Mouse (Mus musculus) MEL (cell line): ENCODE data around the gene Grk2.
A peak's percentile ranks its signal among the peaks of the same experiment; 100 is the strongest.
"Not testable (repeated sequence)": the region's sequence is repeated elsewhere in the genome, so short reads cannot be mapped to it uniquely, and the experiment has no call there.

Source experiments
- CHD1 ChIP-seq: IDR thresholded peaks from 2 replicates; pipeline ENCODE4 v1.6.1; 2012; ENCODE audit warnings: low read depth, mild to moderate bottlenecking, inconsistent platforms, low read length, improper control_type of control experiment
- CTCF ChIP-seq, 3 experiments: IDR thresholded peaks in 2 of 3; conservative IDR thresholded peaks in 1 of 3; 2 replicates each; pipeline ENCODE4 v1.5.1; 2011 to 2012; ENCODE audit warnings: low read length in 3 of 3, low read depth in 2 of 3, mild to moderate bottlenecking in 2 of 3, improper control_type of control experiment in 1 of 3, inconsistent platforms in 1 of 3, mixed read lengths in 1 of 3, moderate library complexity in 1 of 3; ENCODE audit not compliant: control insufficient read depth in 1 of 3, insufficient read depth in 1 of 3, poor library complexity in 1 of 3, severe bottlenecking in 1 of 3
- GABPA ChIP-seq: IDR thresholded peaks from 2 replicates; pipeline ENCODE4 v1.6.1; 2012; ENCODE audit warnings: low read depth, mild to moderate bottlenecking, inconsistent platforms, low read length, improper control_type of control experiment, moderate library complexity
- HCFC1 ChIP-seq: IDR thresholded peaks from 2 replicates; pipeline ENCODE4 v1.6.1; 2012; ENCODE audit warnings: low read depth, mild to moderate bottlenecking, inconsistent platforms, low read length, improper control_type of control experiment, moderate library complexity
- MAFK ChIP-seq: IDR thresholded peaks from 2 replicates; pipeline ENCODE4 v1.6.1; 2011; ENCODE audit warnings: low read depth, mild to moderate bottlenecking, low read length, improper control_type of control experiment, borderline replicate concordance
- MAX ChIP-seq: IDR thresholded peaks from 2 replicates; pipeline ENCODE4 v1.6.1; 2011; ENCODE audit warnings: low read length, improper control_type of control experiment
- POLR2AphosphoS2 ChIP-seq: IDR thresholded peaks from 2 replicates; pipeline ENCODE4 v1.6.1; 2011; ENCODE audit warnings: low read length, improper control_type of control experiment
- SIN3A ChIP-seq: IDR thresholded peaks from 2 replicates; pipeline ENCODE4 v1.6.1; 2012; ENCODE audit warnings: low read length, improper control_type of control experiment, inconsistent platforms
- TAL1 ChIP-seq: IDR thresholded peaks from 2 replicates; pipeline ENCODE4 v1.6.1; 2012; ENCODE audit warnings: mild to moderate bottlenecking, inconsistent platforms, low read length, moderate library complexity, mixed read lengths
- ZNF384 ChIP-seq: IDR thresholded peaks from 2 replicates; pipeline ENCODE4 v1.6.1; 2012; ENCODE audit warnings: low read depth, mild to moderate bottlenecking, inconsistent platforms, low read length, improper control_type of control experiment

DNA sequence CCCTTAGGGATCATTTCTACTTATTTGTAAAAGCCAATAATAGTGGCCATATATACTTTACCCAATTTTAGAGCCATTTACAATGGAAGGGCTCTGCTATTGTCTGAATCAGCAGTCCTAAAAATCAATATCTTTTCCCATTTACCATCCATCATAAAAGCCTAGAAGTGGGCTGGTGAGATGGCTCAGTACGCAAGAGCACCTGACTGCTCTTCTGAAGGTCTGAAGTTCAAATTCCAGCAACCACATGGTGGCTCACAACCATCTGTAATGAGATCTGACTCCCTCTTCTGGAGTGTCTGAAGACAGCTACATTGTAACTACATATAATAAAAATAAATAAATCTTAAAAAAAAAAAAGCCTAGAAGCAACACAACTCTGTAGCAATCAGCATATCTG is 57.3 kb downstream of the Grk2 start:
- TF ChIP-seq CHD1, HCFC1, SIN3A, MAX, POLR2AphosphoS2, ZNF384, MAFK, GABPA, TAL1: not testable (repeated sequence)
- TF ChIP-seq CTCF (IDR thresholded peaks at IDR 0.05 in 2 of 3, conservative IDR thresholded peaks at IDR 0.05 in 1 of 3; ENCODE audit: control insufficient read depth in 1 of 3, insufficient read depth in 1 of 3, low read depth in 2 of 3, low read length in 3 of 3, poor library complexity in 1 of 3, severe bottlenecking in 1 of 3): peak in 1 of 3 experiments; percentile 22; a peak in 1 of 6 replicates
